Mouse (Mus musculus) kidney, embryonic 15.5 days (tissue): Measurements from ENCODE around the gene Hist1h2bj. TPM values are rescaled to one million over a fixed set of nuclear protein-coding genes. Genes with fewer than 3 reads are reported as not detected.
A peak's percentile ranks its signal among the peaks of the same experiment; 100 is the strongest.
"Not testable (repeated sequence)": the region's sequence is repeated elsewhere in the genome, so short reads cannot be mapped to it uniquely, and the experiment has no call there.

Experiments used
- ATAC-seq: fragments of 200-750 bp; cut with Nextera tagmentation; replicated peaks from 2 replicates; pipeline ENCODE4 v1.8.0; 2017; ENCODE audit warnings: moderate TSS enrichment; ENCODE audit not compliant: low FRiP score
- H3K27ac ChIP-seq: fragments of 300-500 bp; sonication (generic); 2 replicates; pipeline ENCODE4 v1.5.1; 2015; ENCODE audit warnings: mild to moderate bottlenecking, inconsistent platforms
- H3K27me3 ChIP-seq: fragments of 300-500 bp; sonication (generic); 2 replicates; pipeline ENCODE4 v1.6.1; 2015; ENCODE audit warnings: inconsistent platforms
- H3K36me3 ChIP-seq: fragments of 300-500 bp; sonication (generic); 2 replicates; pipeline ENCODE4 v1.6.1; 2015; ENCODE audit warnings: inconsistent platforms
- H3K4me1 ChIP-seq: fragments of 300-500 bp; sonication (generic); 2 replicates; pipeline ENCODE4 v1.6.1; 2015; ENCODE audit warnings: inconsistent platforms
- H3K4me2 ChIP-seq: fragments of 300-500 bp; sonication (generic); 2 replicates; pipeline ENCODE4 v1.6.1; 2015; ENCODE audit warnings: moderate library complexity, mild to moderate bottlenecking, inconsistent platforms
- H3K4me3 ChIP-seq: fragments of 300-500 bp; sonication (generic); replicated peaks from 2 replicates; pipeline ENCODE4 v1.5.1; 2015; ENCODE audit warnings: mild to moderate bottlenecking, inconsistent platforms
- H3K9ac ChIP-seq: fragments of 300-500 bp; sonication (generic); 2 replicates; pipeline ENCODE4 v1.6.1; 2015; ENCODE audit warnings: mild to moderate bottlenecking, inconsistent platforms
- H3K9me3 ChIP-seq: fragments of 300-500 bp; sonication (generic); replicated peaks from 2 replicates; pipeline ENCODE4 v1.6.1; 2016; ENCODE audit warnings: inconsistent platforms
- WGBS: fragments of 180-500 bp; shearing (Covaris S2); methylation state at CpG from one replicate; pipeline ENCODE4 v1.1.7; 2015; ENCODE audit warnings: mixed read lengths; 5-methylcytosine and 5-hydroxymethylcytosine counted together
- polyA plus RNA-seq: library from polyadenylated mRNA; unstranded; fragments of >200 nt; fragmentation: Nextera tagmentation; extraction: Ambion mirVana; gene quantifications from 2 replicates; pipeline ENCODE4 v1.2.1, GENCODE M21; 2015

Gene Hist1h2bj
- polyA plus RNA-seq, 1 experiment from 2014 or later = 19.2 TPM

GRCm38 (mm10) chr13:22035267-22036148 is 7.5 kb upstream of the Hist1h2bj start, which contains the start of the genes Hist1h2ah and Hist1h2bk:
TSS of gene Hist1h2ah (minus strand) at chr13:22035568.
TSS of gene Hist1h2bk (plus strand) at chr13:22035870.
- Histone ChIP-seq H3K9ac (peak within 1 kb of the TSS; percentile 55), H3K4me2 (peak within 1 kb of the TSS; percentile 59), H3K4me1 (peaks cover 38% of the 10 kb centered on the region), H3K27ac (peak within 1 kb of the TSS; percentile 94), H3K4me3 (peak within 1 kb of the TSS; percentile 45)
- H3K27me3 ChIP-seq, H3K9me3 ChIP-seq, H3K36me3 ChIP-seq: not testable (repeated sequence)
- peak; percentile 98 for ATAC-seq
- WGBS = under 1% methylated on average over 24 of the region's 69 CpGs

- H3K4me3 ChIP-seq = peak overlapping the region; percentile 45
- peaks cover 33% of the 10 kb centered on the region for H3K4me1 ChIP-seq
- H3K27ac ChIP-seq = peak overlapping the region; percentile 94
- H3K9me3 ChIP-seq = no peaks in the 10 kb centered on the region
- H3K36me3 ChIP-seq = no peaks in the 10 kb centered on the region
- peak; percentile 4; the same call in 1 of the 2 replicates for ATAC-seq
- 3% methylated on average over 23 of the region's 23 CpGs for WGBS
- H3K9ac ChIP-seq = peak overlapping the region; percentile 24
- H3K27me3 ChIP-seq = no peaks in the 10 kb centered on the region
- peak overlapping the region; percentile 59 for H3K4me2 ChIP-seq
These were observed 6.7 kb upstream of the Hist1h2bj start for GRCm38 (mm10) chr13:22036149-22036956.

GRCm38 (mm10) chr13:22036986-22037385 is 6.0 kb upstream of the Hist1h2bj start:
- Histone ChIP-seq H3K4me2 (peak overlapping the region; percentile 59), H3K36me3 (no peaks in the 10 kb centered on the region), H3K27me3 (no peaks in the 10 kb centered on the region), H3K9ac (peak overlapping the region; percentile 24), H3K9me3 (no peaks in the 10 kb centered on the region), H3K27ac (peak overlapping the region; percentile 94), H3K4me3 (peak overlapping the region; percentile 45), H3K4me1 (peaks cover 34% of the 10 kb centered on the region)
- WGBS = 61% methylated on average over 3 of the region's 3 CpGs
- ATAC-seq = no peak

GRCm38 (mm10) chr13:22037415-22037814 is 5.6 kb upstream of the Hist1h2bj start:
- peak overlapping the region; percentile 94 for H3K27ac ChIP-seq
- peaks cover 38% of the 10 kb centered on the region for H3K4me1 ChIP-seq
- 46% methylated on average over 2 of the region's 2 CpGs for WGBS
- no peak for ATAC-seq
- no peak overlapping the region for H3K4me3 ChIP-seq
- no peaks in the 10 kb centered on the region for H3K27me3 ChIP-seq
- H3K4me2 ChIP-seq = peak overlapping the region; percentile 59; the same call in 1 of the 2 replicates
- no peak overlapping the region for H3K9ac ChIP-seq
- no peaks in the 10 kb centered on the region for H3K9me3 ChIP-seq
- no peaks in the 10 kb centered on the region for H3K36me3 ChIP-seq

GRCm38 (mm10) chr13:22039364-22039763 is 3.6 kb upstream of the Hist1h2bj start:
- H3K36me3 ChIP-seq = no peaks in the 10 kb centered on the region
- H3K9ac ChIP-seq = no peak overlapping the region
- H3K9me3 ChIP-seq = no peaks in the 10 kb centered on the region
- H3K27ac ChIP-seq = peak overlapping the region; percentile 98
- ATAC-seq = no peak
- H3K4me2 ChIP-seq = peak overlapping the region; percentile 68; the same call in 1 of the 2 replicates
- H3K4me1 ChIP-seq = peaks cover 30% of the 10 kb centered on the region
- H3K4me3 ChIP-seq = no peak overlapping the region
- H3K27me3 ChIP-seq = no peaks in the 10 kb centered on the region
- WGBS = 78% methylated on average over 5 of the region's 5 CpGs

- Histone ChIP-seq H3K9me3 (no peaks in the 10 kb centered on the region), H3K36me3 (no peaks in the 10 kb centered on the region), H3K27me3 (no peaks in the 10 kb centered on the region), H3K4me1 (peaks cover 30% of the 10 kb centered on the region), H3K4me3 (peak overlapping the region; percentile 49), H3K27ac (peak overlapping the region; percentile 98), H3K9ac (peak overlapping the region; percentile 59), H3K4me2 (peak overlapping the region; percentile 68)
- ATAC-seq = no peak
- 7% methylated on average over 2 of the region's 2 CpGs for WGBS
These were observed 3.0 kb upstream of the Hist1h2bj start for GRCm38 (mm10) chr13:22039951-22040463.

- H3K27ac ChIP-seq = peak overlapping the region; percentile 98
- H3K4me2 ChIP-seq = peak overlapping the region; percentile 68
- H3K36me3 ChIP-seq = no peaks in the 10 kb centered on the region
- peaks cover 30% of the 10 kb centered on the region for H3K4me1 ChIP-seq
- H3K9me3 ChIP-seq = no peaks in the 10 kb centered on the region
- H3K9ac ChIP-seq = peak overlapping the region; percentile 59
- no peaks in the 10 kb centered on the region for H3K27me3 ChIP-seq
- no peak for ATAC-seq
- peak overlapping the region; percentile 49 for H3K4me3 ChIP-seq
- under 1% methylated on average over 24 of the region's 24 CpGs for WGBS
These were observed 2.4 kb upstream of the Hist1h2bj start for GRCm38 (mm10) chr13:22040464-22041141.

GRCm38 (mm10) chr13:22041142-22041536 is 1.9 kb upstream of the Hist1h2bj start, which contains the start of gene Hist1h4i:
TSS of gene Hist1h4i (minus strand) at chr13:22041362.
- WGBS = under 1% methylated on average over 27 of the region's 27 CpGs
- ATAC-seq = peak; percentile 71
- Histone ChIP-seq H3K4me3 (peak within 1 kb of the TSS; percentile 49), H3K27ac (peak within 1 kb of the TSS; percentile 98), H3K4me1 (peaks cover 29% of the 10 kb centered on the region), H3K4me2 (peak within 1 kb of the TSS; percentile 68), H3K9ac (peak within 1 kb of the TSS; percentile 59)
- H3K36me3 ChIP-seq, H3K27me3 ChIP-seq, H3K9me3 ChIP-seq: not testable (repeated sequence)

- 4% methylated on average over 13 of the region's 13 CpGs for WGBS
- H3K27ac ChIP-seq = peak overlapping the region; percentile 98
- H3K27me3 ChIP-seq = no peaks in the 10 kb centered on the region
- no peaks in the 10 kb centered on the region for H3K9me3 ChIP-seq
- no peak for ATAC-seq
- H3K4me3 ChIP-seq = peak overlapping the region; percentile 44
- H3K4me2 ChIP-seq = peak overlapping the region; percentile 68
- H3K36me3 ChIP-seq = no peaks in the 10 kb centered on the region
- peak overlapping the region; percentile 49 for H3K9ac ChIP-seq
- peaks cover 21% of the 10 kb centered on the region for H3K4me1 ChIP-seq
These were observed 1.1 kb upstream of the Hist1h2bj start for GRCm38 (mm10) chr13:22041651-22042567.

GRCm38 (mm10) chr13:22043503-22044431 is 753 bp downstream of the Hist1h2bj start:
- peak overlapping the region; percentile 60 for H3K9ac ChIP-seq
- H3K4me1 ChIP-seq = peaks cover 18% of the 10 kb centered on the region
- peak overlapping the region; percentile 61 for H3K4me2 ChIP-seq
- no peaks in the 10 kb centered on the region for H3K36me3 ChIP-seq
- peak; percentile 12 for ATAC-seq
- H3K27ac ChIP-seq = peak overlapping the region; percentile 89
- peak overlapping the region; percentile 44 for H3K4me3 ChIP-seq
- H3K27me3 ChIP-seq = no peaks in the 10 kb centered on the region
- WGBS = 1% methylated on average over 13 of the region's 14 CpGs
- no peaks in the 10 kb centered on the region for H3K9me3 ChIP-seq
